8 mouse cellular contexts compared by ENCODE assay signal in the genomic region with DNA sequence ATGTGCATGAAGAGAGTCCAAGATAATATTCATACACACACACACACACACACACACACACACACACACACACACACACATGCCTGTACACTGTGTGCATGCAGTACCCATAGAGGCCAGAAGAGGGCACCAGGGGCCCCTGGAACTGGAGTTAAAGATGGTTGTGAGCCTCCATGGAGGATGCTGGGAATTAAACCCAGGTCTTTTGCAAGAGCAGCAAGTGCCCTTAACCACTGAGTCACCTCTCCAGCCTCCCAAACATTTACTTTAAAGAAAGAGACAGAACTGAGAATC. TPM values are rescaled to one million over a fixed set of nuclear protein-coding genes. Genes with fewer than 3 reads are reported as not detected.
DNase-seq lines count a peak whose midpoint lies in the region; ATAC-seq and TF ChIP-seq lines count a peak whose summit lies in the region.
"Had no signal": no experiment of that assay in that cellular context is flagged by ENCODE, and none has a peak within 500 bp of the region (broad histone marks: within the 10 kb centered on the region; RNA-seq: fewer than 3 reads in every experiment).

No protein-coding gene starts in this region.

- no peak for DNase-seq in liver, adult 2 months (ENCODE audit: extremely low read depth, low read depth, low spot score)
- no peak for DNase-seq in liver, embryonic 11.5 days (ENCODE audit: low spot score)
- peak; percentile 72 for DNase-seq in ES-CJ7 (ENCODE audit: low read depth, low spot score)
- peak; percentile 16 for DNase-seq in c-Kit-negative CD71-positive TER-119-positive erythroid progenitor cells, embryonic 14.5 days (ENCODE audit: low read depth, low spot score)
- peak in 1 of 2 experiments; percentile 34 for DNase-seq in spleen, adult 2 months (ENCODE audit: low read depth in 1 of 2, low spot score in 2 of 2)
- no peak for DNase-seq in urinary bladder, postnatal 36 days (ENCODE audit: low spot score in 2 of 2)
- DNase-seq in right cerebral cortex, adult 2 months (ENCODE audit: low spot score in 2 of 2): no peak

- no peak overlapping the region for H3K4me2 ChIP-seq in liver, embryonic 11.5 days
- H3K4me2 ChIP-seq: heart, embryonic 11.5 days had no signal

- TF ChIP-seq CTCF in liver, adult 2 months (IDR thresholded peaks at IDR 0.05; ENCODE audit: low read depth, low read length): peak; percentile 42; the same call in 1 of the 2 replicates
- TF ChIP-seq CTCF in spleen, adult 2 months (IDR thresholded peaks at IDR 0.05; ENCODE audit: extremely low read depth, insufficient read depth, insufficient read length, insufficient replicate concordance): peak; percentile 20; the same call in 1 of the 2 replicates

- no peak overlapping the region for H3K9ac ChIP-seq in liver, adult 2 months (ENCODE audit: low read depth, low read length)
- H3K9ac ChIP-seq in liver, embryonic 11.5 days (ENCODE audit: low read depth, low read length): no peak overlapping the region

- ATAC-seq in liver, embryonic 11.5 days (replicated peaks; ENCODE audit: low FRiP score): no peak

- no peaks in the 10 kb centered on the region for H3K27me3 ChIP-seq in liver, adult 2 months (ENCODE audit: control insufficient read depth, insufficient read depth, low read length)
- no peaks in the 10 kb centered on the region for H3K27me3 ChIP-seq in liver, embryonic 11.5 days (replicated peaks; ENCODE audit: control insufficient read depth, insufficient read depth, low read length)
- no peaks in the 10 kb centered on the region for H3K27me3 ChIP-seq in spleen, adult 2 months (ENCODE audit: control insufficient read depth, insufficient read depth, low read length)

- no peaks in the 10 kb centered on the region for H3K9me3 ChIP-seq in liver, embryonic 11.5 days (ENCODE audit: control insufficient read depth, low read length)

- H3K79me2 ChIP-seq in liver, adult 2 months (ENCODE audit: control insufficient read depth, insufficient read depth, low read length): no peaks in the 10 kb centered on the region

- H3K4me3 ChIP-seq in liver, adult 2 months (ENCODE audit: insufficient read depth, low read depth, low read length): no peak overlapping the region
- no peak overlapping the region for H3K4me3 ChIP-seq in liver, embryonic 11.5 days (ENCODE audit: low read depth, low read length)
- no peak overlapping the region for H3K4me3 ChIP-seq in spleen, adult 2 months (ENCODE audit: extremely low read depth, insufficient read depth, insufficient read length)

- no peak for TF ChIP-seq POLR2A in liver, adult 2 months (IDR thresholded peaks at IDR 0.05; ENCODE audit: extremely low read depth, insufficient read depth, low read length)
- TF ChIP-seq POLR2A in spleen, adult 2 months (IDR thresholded peaks at IDR 0.05; ENCODE audit: low read depth, low read length): no peak

- H3K27ac ChIP-seq in liver, adult 2 months (replicated peaks; ENCODE audit: insufficient read depth, low read depth, low read length): no peak overlapping the region
- no peak overlapping the region for H3K27ac ChIP-seq in liver, embryonic 11.5 days (ENCODE audit: low read depth, low read length)
- no peak overlapping the region for H3K27ac ChIP-seq in spleen, adult 2 months (ENCODE audit: insufficient read depth, low read length)

- peaks cover 8% of the 10 kb centered on the region for H3K4me1 ChIP-seq in liver, adult 2 months (ENCODE audit: control insufficient read depth, insufficient read depth, low read length)
- peaks cover 23% of the 10 kb centered on the region for H3K4me1 ChIP-seq in liver, embryonic 11.5 days (replicated peaks; ENCODE audit: control insufficient read depth, insufficient read depth, low read length)
- peaks cover 44% of the 10 kb centered on the region; the same call in 1 of the 2 replicates for H3K4me1 ChIP-seq in spleen, adult 2 months (ENCODE audit: control insufficient read depth, insufficient read depth, insufficient read length)

- H3K36me3 ChIP-seq in liver, adult 2 months (ENCODE audit: control insufficient read depth, insufficient read depth, low read length): no peaks in the 10 kb centered on the region
- no peaks in the 10 kb centered on the region for H3K36me3 ChIP-seq in liver, embryonic 11.5 days (ENCODE audit: control insufficient read depth, insufficient read depth, low read length)
- no peaks in the 10 kb centered on the region for H3K36me3 ChIP-seq in spleen, adult 2 months (ENCODE audit: control insufficient read depth, insufficient read depth, low read length)

RNA-seq across cellular contexts. Expression of a gene that starts 29.6 kb away (rescaled TPM):
- 6.7 and 11.9 TPM in 2 replicates for total RNA-seq in liver, adult 2 months (2014; rRNA removed)
- polyA plus RNA-seq in liver, adult 2 months (2012; rRNA removed): 47.8 and 53.3 TPM in 2 replicates
- polyA plus RNA-seq in liver, embryonic 11.5 days (2014; fragmentation: Nextera tagmentation; extraction: Ambion mirVana): 265 and 295 TPM in 2 replicates
- polyA plus RNA-seq in spleen, adult 2 months (2012; rRNA removed): 45.7 and 75.1 TPM in 2 replicates

RNA-seq across cellular contexts. Expression of a gene that starts 29.9 kb away (rescaled TPM):
- total RNA-seq in liver, adult 2 months (2014; rRNA removed): 706 and 858 TPM in 2 replicates
- polyA plus RNA-seq in liver, adult 2 months (2012; rRNA removed): 1,059 and 1,162 TPM in 2 replicates
- polyA plus RNA-seq in liver, embryonic 11.5 days (2014; fragmentation: Nextera tagmentation; extraction: Ambion mirVana): 1,052 and 1,118 TPM in 2 replicates
- 437 and 535 TPM in 2 replicates for polyA plus RNA-seq in spleen, adult 2 months (2012; rRNA removed)

RNA-seq across cellular contexts. Expression of a gene that starts 30.0 kb away (rescaled TPM):
- total RNA-seq in liver, adult 2 months (2014; rRNA removed): 1.4 TPM in 1 of 2 replicates, not detected in the other
- polyA plus RNA-seq in liver, adult 2 months (2012; rRNA removed): not detected in 2 replicates
- polyA plus RNA-seq in liver, embryonic 11.5 days (2014; fragmentation: Nextera tagmentation; extraction: Ambion mirVana): 0.69 and 2.4 TPM in 2 replicates
- polyA plus RNA-seq in spleen, adult 2 months (2012; rRNA removed): 0.18 and 2.8 TPM in 2 replicates

RNA-seq across cellular contexts. Expression of a gene that starts 38.2 kb away (rescaled TPM):
- total RNA-seq in liver, adult 2 months (2014; rRNA removed): 5.5 and 7.6 TPM in 2 replicates
- polyA plus RNA-seq in liver, adult 2 months (2012; rRNA removed): 3.3 and 7.0 TPM in 2 replicates
- polyA plus RNA-seq in liver, embryonic 11.5 days (2014; fragmentation: Nextera tagmentation; extraction: Ambion mirVana): 10.5 and 12.3 TPM in 2 replicates
- 255 and 267 TPM in 2 replicates for polyA plus RNA-seq in spleen, adult 2 months (2012; rRNA removed)

RNA-seq across cellular contexts. Expression of a gene that starts 50.5 kb away (rescaled TPM):
- 12.0 and 21.2 TPM in 2 replicates for total RNA-seq in liver, adult 2 months (2014; rRNA removed)
- 11.9 and 15.3 TPM in 2 replicates for polyA plus RNA-seq in liver, adult 2 months (2012; rRNA removed)
- 1.6 and 4.1 TPM in 2 replicates for polyA plus RNA-seq in liver, embryonic 11.5 days (2014; fragmentation: Nextera tagmentation; extraction: Ambion mirVana)
- 0.42 and 0.74 TPM in 2 replicates for polyA plus RNA-seq in spleen, adult 2 months (2012; rRNA removed)

Comparison
In these comparisons a context has a peak if more than half of its experiments do, and no peak if none do; other contexts are left out.
1. DNase-seq: peak in ES-CJ7 (single experiment) and c-Kit-negative CD71-positive TER-119-positive erythroid progenitor cells, embryonic 14.5 days (single experiment); none in liver, adult 2 months (single experiment), liver, embryonic 11.5 days (single experiment), urinary bladder, postnatal 36 days (0 of 2) and right cerebral cortex, adult 2 months (0 of 2).